Mouse (Mus musculus) limb, embryonic 13.5 days (tissue): ENCODE results near the gene Dstn. TPM values are rescaled to one million over a fixed set of nuclear protein-coding genes. Genes with fewer than 3 reads are reported as not detected.
A peak's percentile ranks its signal among the peaks of the same experiment; 100 is the strongest.

Experiments used
- ATAC-seq: fragments of 200-750 bp; cut with Nextera tagmentation; 2 replicates; pipeline ENCODE4 v1.8.0; 2017; ENCODE audit warnings: low read depth, moderate number of reproducible peaks, moderate TSS enrichment; ENCODE audit not compliant: low FRiP score
- H3K27ac ChIP-seq: fragments of 300-500 bp; sonication (generic); 2 replicates; pipeline ENCODE4 v1.5.1; 2015; ENCODE audit warnings: inconsistent platforms, mild to moderate bottlenecking, moderate library complexity
- H3K27me3 ChIP-seq: fragments of 300-500 bp; sonication (generic); 2 replicates; pipeline ENCODE4 v1.6.1; 2015; ENCODE audit warnings: mild to moderate bottlenecking, inconsistent platforms
- H3K36me3 ChIP-seq: fragments of 300-500 bp; sonication (generic); 2 replicates; pipeline ENCODE4 v1.6.1; 2015; ENCODE audit warnings: inconsistent platforms, mild to moderate bottlenecking, moderate library complexity
- H3K4me1 ChIP-seq: fragments of 300-500 bp; sonication (generic); 2 replicates; pipeline ENCODE4 v1.6.1; 2015; ENCODE audit warnings: inconsistent platforms
- H3K4me2 ChIP-seq: fragments of 300-500 bp; sonication (generic); replicated peaks from 2 replicates; pipeline ENCODE4 v1.6.1; 2015; ENCODE audit warnings: inconsistent platforms, mild to moderate bottlenecking, moderate library complexity
- H3K4me3 ChIP-seq: fragments of 300-500 bp; sonication (generic); 2 replicates; pipeline ENCODE4 v1.5.1; 2015; ENCODE audit warnings: moderate library complexity, mild to moderate bottlenecking, inconsistent platforms
- H3K9ac ChIP-seq: fragments of 300-500 bp; sonication (generic); 2 replicates; pipeline ENCODE4 v1.6.1; 2015; ENCODE audit warnings: mild to moderate bottlenecking, inconsistent platforms
- H3K9me3 ChIP-seq: fragments of 300-500 bp; sonication (generic); 2 replicates; pipeline ENCODE4 v1.6.1; 2016; ENCODE audit warnings: inconsistent platforms
- whole genome bisulfite sequencing: fragments of 180-500 bp; shearing (Covaris S2); methylation state at CpG from one replicate; pipeline ENCODE4 v1.1.7; 2015; 5-methylcytosine and 5-hydroxymethylcytosine counted together
- polyA plus RNA-seq: library from polyadenylated mRNA; unstranded; fragments of >200 nt; fragmentation: Nextera tagmentation; extraction: Ambion mirVana; gene quantifications from 2 replicates; pipeline ENCODE4 v1.2.1, GENCODE M21; 2015

The Dstn gene
- polyA plus RNA-seq, 1 experiment from 2014 or later, result 339 TPM

DNA sequence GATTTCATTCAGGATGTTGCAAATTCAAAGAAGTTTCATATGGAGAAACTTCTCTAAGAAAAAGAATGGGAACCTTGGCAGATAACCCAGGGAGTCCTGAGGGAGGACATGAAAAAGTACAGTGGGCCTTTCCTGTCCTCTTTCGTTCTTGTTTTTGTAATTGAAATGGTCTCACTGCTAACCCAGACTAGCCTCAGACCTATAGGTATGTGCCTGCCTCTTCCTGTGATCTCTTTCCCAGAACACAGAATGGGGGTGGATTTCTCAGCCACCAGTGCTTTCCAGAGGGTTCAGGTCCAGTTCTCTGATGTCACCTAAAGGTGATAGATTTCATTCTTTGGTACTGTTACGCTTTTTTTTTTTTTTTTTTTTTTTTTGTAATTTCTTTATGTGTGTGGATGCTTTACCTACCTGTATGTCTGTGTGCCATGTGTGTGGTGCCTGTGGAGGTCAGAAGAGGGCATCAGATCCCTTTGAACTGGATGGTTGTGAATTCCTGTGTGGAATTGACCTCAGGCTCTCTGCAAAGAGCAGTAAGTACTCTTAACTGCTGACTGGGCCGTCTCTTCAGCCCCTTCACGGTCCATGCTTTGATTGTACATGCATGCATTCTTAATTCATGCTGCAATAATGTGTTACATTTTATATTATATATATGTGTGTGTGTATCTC is 3.8 kb downstream of the Dstn start:
- no peaks in the 10 kb centered on the region for H3K9me3 ChIP-seq
- peaks cover 36% of the 10 kb centered on the region for H3K4me1 ChIP-seq
- ATAC-seq, result no peak
- no peak overlapping the region for H3K27ac ChIP-seq
- H3K36me3 ChIP-seq, result no peaks in the 10 kb centered on the region
- H3K4me3 ChIP-seq, result no peak overlapping the region
- H3K27me3 ChIP-seq, result no peaks in the 10 kb centered on the region
- no peak overlapping the region for H3K9ac ChIP-seq
- H3K4me2 ChIP-seq, result no peak overlapping the region
- 36% methylated on average over 4 of the region's 4 CpGs for WGBS

DNA sequence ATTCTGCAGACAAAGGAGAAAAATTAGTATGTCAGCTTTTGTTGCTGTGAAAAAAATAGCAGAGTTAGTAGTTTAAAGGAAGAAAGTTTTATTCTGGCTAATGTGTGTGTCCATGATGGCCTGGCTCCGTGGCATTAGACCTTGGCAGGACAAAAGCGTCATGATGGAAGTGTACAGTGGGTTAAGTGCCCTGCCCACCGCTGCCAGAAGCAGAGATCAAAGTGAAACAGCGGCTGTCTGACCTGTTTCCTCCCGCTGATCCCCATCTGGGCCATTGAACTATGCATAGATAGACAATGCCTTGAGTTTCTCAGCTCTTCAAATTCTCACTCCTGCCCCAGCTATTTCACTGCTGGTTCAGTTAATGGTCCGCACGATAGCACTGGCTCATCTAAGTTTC is 9.0 kb downstream of the Dstn start:
- Histone ChIP-seq H3K9me3 (no peaks in the 10 kb centered on the region), H3K4me1 (peaks cover 5% of the 10 kb centered on the region), H3K27me3 (no peaks in the 10 kb centered on the region), H3K27ac (no peak overlapping the region), H3K9ac (no peak overlapping the region), H3K4me2 (no peak overlapping the region), H3K36me3 (no peaks in the 10 kb centered on the region), H3K4me3 (no peak overlapping the region)
- no peak for ATAC-seq
- WGBS, result 42% methylated on average over 7 of the region's 7 CpGs

DNA sequence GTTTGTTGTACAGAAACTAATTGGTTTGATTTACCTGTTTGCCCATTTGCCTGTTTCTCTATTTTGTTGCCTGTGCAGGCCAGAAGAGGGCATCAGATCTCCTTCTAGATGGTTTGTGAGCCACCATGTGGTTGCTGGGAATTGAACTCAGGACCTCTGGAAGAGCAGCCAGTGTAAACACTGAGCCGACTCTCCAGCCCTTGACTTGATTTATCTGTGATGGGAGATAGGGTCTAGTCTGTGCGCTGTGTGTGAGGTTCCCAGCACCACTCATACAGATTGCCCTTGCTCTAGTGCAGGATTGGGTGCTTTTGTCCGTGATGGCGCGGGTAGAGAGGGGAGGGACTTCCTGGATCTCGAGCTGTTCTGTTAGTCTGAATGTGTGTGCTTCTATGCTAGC is 10.7 kb downstream of the Dstn start:
- WGBS, result 94% methylated on average over 6 of the region's 6 CpGs
- Histone ChIP-seq H3K27me3 (no peaks in the 10 kb centered on the region), H3K4me1 (0 out of 2 replicates have a peak, but pooled peaks cover under 1% of the 10 kb centered on the region), H3K27ac (no peak overlapping the region), H3K4me2 (no peak overlapping the region), H3K9me3 (no peaks in the 10 kb centered on the region), H3K36me3 (no peaks in the 10 kb centered on the region), H3K9ac (no peak overlapping the region), H3K4me3 (no peak overlapping the region)
- ATAC-seq, result no peak

DNA sequence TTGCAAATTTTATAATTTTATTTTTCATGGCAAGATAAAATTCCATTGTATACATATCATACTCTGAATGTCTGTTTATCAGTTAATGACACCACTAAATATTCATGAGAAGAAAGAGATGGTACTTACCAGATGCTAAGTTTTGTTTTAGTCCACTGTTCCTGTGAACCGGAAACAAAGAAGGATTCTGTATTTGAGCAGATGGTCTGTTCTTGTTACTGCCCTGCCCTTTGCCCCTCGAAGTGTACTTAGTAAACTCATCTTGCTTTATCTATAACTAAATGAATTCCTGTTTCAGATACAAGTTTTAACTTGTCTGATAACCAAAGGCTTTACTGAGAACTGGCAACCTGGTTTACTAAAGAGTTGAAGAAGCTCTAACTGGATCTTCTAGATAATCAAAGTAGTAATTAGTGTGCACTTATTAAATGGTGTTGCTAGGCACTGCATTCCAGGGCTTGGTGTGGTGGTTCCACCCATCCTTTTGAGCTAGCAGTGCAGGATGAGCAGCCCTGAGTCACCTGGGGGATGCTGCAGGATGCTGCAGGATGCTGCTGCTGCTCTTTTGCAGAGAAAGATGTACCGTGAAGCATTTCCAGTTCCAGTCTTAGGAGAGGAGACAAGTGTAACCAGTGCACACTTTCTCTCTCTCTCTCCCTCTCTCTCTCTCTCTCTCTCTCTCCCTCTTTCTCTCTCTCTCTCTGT is 14.6 kb downstream of the Dstn start:
- Histone ChIP-seq H3K36me3 (no peaks in the 10 kb centered on the region), H3K27ac (no peak overlapping the region), H3K9me3 (no peaks in the 10 kb centered on the region), H3K9ac (no peak overlapping the region), H3K4me3 (no peak overlapping the region), H3K4me2 (no peak overlapping the region), H3K4me1 (peaks cover 19% of the 10 kb centered on the region; the same call in 1 of the 2 replicates), H3K27me3 (no peaks in the 10 kb centered on the region)
- WGBS, result 70% methylated on average over 3 of the region's 3 CpGs
- no peak for ATAC-seq

DNA sequence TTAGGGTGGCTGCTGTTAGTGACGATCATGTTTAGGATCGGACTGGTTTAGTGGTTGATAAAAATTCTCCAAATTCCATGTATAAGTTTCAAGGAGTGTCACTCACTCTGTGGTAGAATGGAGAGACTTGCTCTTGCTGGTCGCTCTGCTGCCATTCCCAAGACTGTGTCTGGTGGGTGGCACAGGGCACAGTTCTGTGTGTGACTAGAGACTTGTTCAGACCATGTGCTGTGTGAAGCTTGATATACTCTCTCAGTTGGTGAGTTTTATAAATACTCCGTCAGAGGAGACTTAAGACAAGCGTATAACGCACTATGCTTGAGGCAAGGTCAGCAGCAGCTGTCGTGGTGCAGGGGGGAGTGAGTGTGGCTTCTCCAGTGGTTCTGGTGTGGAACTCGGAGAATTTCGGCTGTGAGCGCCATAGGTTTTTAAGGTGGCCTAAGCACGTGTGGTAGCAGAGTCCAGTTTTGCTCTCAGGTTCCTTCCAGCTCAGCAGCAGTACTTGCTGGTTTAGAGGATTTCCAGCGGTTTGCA is 17.3 kb downstream of the Dstn start:
- no peaks in the 10 kb centered on the region for H3K27me3 ChIP-seq
- H3K27ac ChIP-seq, result no peak overlapping the region; the same call in 1 of the 2 replicates
- peak; percentile 59; the same call in 1 of the 2 replicates for ATAC-seq
- 74% methylated on average over 12 of the region's 12 CpGs for WGBS
- H3K9me3 ChIP-seq, result no peaks in the 10 kb centered on the region
- H3K36me3 ChIP-seq, result no peaks in the 10 kb centered on the region
- no peak overlapping the region for H3K4me2 ChIP-seq
- no peak overlapping the region for H3K9ac ChIP-seq
- H3K4me3 ChIP-seq, result no peak overlapping the region
- H3K4me1 ChIP-seq, result peaks cover 19% of the 10 kb centered on the region; the same call in 1 of the 2 replicates

DNA sequence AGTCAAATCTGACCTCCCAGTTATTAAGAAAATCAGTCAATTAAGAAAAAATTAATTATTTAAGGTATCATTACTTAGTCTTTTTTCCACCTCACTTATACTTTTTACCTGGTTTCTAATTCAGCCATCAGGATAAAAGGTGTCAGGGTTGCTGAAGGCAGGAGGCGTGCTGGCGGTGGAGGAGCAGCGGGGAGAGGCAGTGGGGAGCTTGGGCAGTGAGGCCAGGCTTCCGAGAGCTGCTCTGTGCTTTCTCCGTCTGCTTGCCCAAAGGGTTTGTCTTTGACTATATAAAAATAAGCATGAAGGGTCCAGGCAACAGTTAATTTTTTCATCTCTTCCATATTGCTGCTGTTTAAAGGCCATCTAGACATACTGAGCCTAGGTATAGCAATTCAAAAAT is 18.4 kb downstream of the Dstn start:
- WGBS, result 93% methylated on average over 5 of the region's 5 CpGs

DNA sequence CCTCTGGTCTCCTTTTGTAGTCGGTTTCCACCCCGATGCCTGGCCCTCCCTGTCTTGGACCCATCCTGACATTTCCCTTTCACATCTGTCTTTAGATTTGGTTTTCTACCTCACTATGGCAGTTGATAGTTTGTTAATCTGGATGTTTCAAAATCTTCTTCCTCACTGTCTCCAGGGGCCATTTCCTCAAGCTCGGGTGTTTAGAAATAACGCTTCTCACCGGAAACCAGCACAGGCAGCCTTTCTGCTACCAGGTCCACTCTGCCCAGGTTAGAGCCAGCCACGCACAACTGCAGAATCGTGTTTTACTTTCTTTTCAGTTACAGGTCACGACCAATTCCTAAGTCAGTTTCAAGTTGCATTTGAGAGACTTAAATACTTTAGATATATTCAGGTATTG is 19.3 kb downstream of the Dstn start:
- 93% methylated on average over 8 of the region's 8 CpGs for WGBS
- no peaks in the 10 kb centered on the region for H3K9me3 ChIP-seq
- no peak overlapping the region for H3K4me3 ChIP-seq
- peaks cover 19% of the 10 kb centered on the region; the same call in 1 of the 2 replicates for H3K4me1 ChIP-seq
- no peak overlapping the region for H3K9ac ChIP-seq
- no peak overlapping the region for H3K4me2 ChIP-seq
- peaks cover 13% of the 10 kb centered on the region for H3K36me3 ChIP-seq
- H3K27me3 ChIP-seq, result no peaks in the 10 kb centered on the region
- H3K27ac ChIP-seq, result no peak overlapping the region
- ATAC-seq, result no peak

More for the DNA sequence above, 18.4 kb downstream of the Dstn start:
- H3K27ac ChIP-seq, result no peak overlapping the region
- no peak overlapping the region for H3K9ac ChIP-seq
- no peaks in the 10 kb centered on the region for H3K27me3 ChIP-seq
- no peak overlapping the region for H3K4me3 ChIP-seq
- ATAC-seq, result no peak
- peaks cover 4% of the 10 kb centered on the region for H3K36me3 ChIP-seq
- peaks cover 19% of the 10 kb centered on the region; the same call in 1 of the 2 replicates for H3K4me1 ChIP-seq
- H3K9me3 ChIP-seq, result no peaks in the 10 kb centered on the region
- no peak overlapping the region for H3K4me2 ChIP-seq

DNA sequence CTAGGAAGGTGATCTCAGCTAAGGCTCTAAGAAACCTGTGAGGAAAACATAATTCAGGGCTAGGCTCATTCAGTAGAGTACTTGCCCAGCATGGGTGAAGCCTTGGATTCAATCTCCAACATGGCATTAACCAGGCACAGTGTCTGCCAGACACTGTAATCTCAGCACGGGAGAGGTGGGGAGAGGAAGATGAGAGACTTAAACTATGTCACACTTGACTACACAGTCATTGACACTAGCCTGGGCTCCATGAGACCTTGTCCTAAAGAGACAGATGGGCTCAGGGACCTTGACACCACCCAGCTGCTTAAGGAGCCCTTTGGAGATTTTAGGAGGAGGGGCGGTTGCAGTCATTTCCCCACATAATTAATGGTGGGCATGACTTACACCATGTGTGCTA is 22.7 kb downstream of the Dstn start:
- peaks cover 3% of the 10 kb centered on the region; the same call in 1 of the 2 replicates for H3K4me1 ChIP-seq
- H3K4me2 ChIP-seq, result no peak overlapping the region
- 75% methylated on average over 2 of the region's 2 CpGs for WGBS
- H3K9me3 ChIP-seq, result no peaks in the 10 kb centered on the region
- no peaks in the 10 kb centered on the region for H3K27me3 ChIP-seq
- H3K27ac ChIP-seq, result no peak overlapping the region
- H3K9ac ChIP-seq, result no peak overlapping the region
- H3K4me3 ChIP-seq, result no peak overlapping the region
- no peak for ATAC-seq
- peaks cover 42% of the 10 kb centered on the region for H3K36me3 ChIP-seq

DNA sequence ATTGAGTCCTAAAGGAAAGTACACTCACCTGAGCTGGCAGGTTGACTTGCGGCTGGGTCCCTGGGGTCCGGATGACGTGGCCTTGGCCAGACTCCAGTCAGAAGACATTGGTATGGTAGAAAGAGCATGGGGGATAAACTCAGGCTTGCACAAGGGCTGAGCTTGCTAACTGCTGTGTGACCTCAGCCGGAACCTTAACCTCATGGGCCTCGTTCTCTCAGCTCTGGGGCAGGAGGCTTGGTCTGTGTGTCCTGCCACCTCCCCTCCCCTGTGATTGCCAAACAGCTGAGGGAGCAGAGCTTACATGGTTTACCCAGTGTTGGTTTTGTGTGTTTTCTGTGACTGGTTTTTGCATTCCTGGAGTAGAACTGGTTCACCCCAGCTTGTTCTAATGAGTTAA is 25.3 kb downstream of the Dstn start:
- ATAC-seq, result no peak
- H3K36me3 ChIP-seq, result peaks cover 65% of the 10 kb centered on the region

DNA sequence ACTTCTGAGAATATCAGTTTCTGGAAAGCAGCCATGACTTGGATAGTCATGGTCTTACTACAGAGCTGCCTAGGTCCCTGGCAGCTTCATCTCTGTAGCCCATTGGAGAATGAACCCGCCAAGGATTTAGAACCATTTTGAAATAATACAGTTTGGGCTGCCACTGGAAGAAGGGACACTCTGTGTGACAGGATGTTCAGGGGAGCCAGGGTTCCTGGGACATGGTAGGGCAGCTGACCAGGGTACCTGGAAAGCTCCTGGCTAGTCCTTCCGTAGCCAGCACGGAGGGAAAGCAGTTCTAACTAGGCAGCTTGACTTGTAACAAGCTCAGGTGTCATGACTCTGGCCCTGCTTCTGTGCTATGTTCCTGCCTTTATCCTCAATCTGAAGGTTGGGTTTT is 29.7 kb downstream of the Dstn start:
- 92% methylated on average over 3 of the region's 3 CpGs for WGBS
- Histone ChIP-seq H3K9me3 (no peaks in the 10 kb centered on the region), H3K36me3 (peaks cover 92% of the 10 kb centered on the region), H3K27me3 (no peaks in the 10 kb centered on the region), H3K4me3 (no peak overlapping the region), H3K4me2 (no peak overlapping the region), H3K4me1 (no peaks in the 10 kb centered on the region), H3K27ac (no peak overlapping the region), H3K9ac (no peak overlapping the region)
- ATAC-seq, result no peak

More for the DNA sequence above, 25.3 kb downstream of the Dstn start:
- Histone ChIP-seq H3K4me3 (no peak overlapping the region), H3K9me3 (no peaks in the 10 kb centered on the region), H3K9ac (no peak overlapping the region), H3K27ac (no peak overlapping the region), H3K27me3 (no peaks in the 10 kb centered on the region), H3K4me1 (no peaks in the 10 kb centered on the region), H3K4me2 (no peak overlapping the region)
- WGBS, result 89% methylated on average over 5 of the region's 5 CpGs

DNA sequence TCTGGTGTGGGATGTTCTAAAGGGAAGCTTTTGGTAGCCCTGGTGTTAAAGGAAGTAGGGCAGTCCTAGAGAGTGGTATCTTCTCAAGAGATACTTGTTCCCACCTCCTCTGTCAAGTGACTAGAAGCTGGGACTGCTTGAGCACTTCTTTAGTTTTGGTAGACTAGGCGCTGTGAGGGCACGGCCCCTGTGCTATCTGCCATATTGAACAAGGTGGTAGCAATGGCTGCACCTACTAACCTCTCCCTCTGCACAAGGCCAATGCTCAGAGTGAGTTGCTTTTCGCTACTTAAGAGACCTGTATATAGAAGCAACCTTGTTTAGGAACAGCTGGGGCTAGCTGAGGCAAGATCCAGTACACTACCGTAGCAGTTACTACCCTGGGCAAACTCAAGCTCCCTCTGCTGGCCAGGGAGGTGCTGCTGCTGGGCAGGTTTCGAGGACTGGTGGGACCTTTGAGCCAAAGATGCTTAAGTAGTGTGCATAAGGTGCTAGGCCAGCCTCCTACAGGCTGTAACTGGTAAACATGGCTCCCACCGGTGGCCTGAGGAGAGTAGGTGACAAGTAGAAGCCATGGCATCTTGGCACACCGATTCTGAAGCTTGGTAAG is 30.5 kb downstream of the Dstn start:
- H3K27ac ChIP-seq, result no peak overlapping the region
- H3K36me3 ChIP-seq, result peaks cover 92% of the 10 kb centered on the region
- no peaks in the 10 kb centered on the region for H3K4me1 ChIP-seq
- H3K27me3 ChIP-seq, result no peaks in the 10 kb centered on the region
- no peak overlapping the region for H3K4me3 ChIP-seq
- 88% methylated on average over 7 of the region's 7 CpGs for WGBS
- no peak overlapping the region for H3K4me2 ChIP-seq
- no peaks in the 10 kb centered on the region for H3K9me3 ChIP-seq
- peak; percentile 31 for ATAC-seq
- no peak overlapping the region for H3K9ac ChIP-seq

DNA sequence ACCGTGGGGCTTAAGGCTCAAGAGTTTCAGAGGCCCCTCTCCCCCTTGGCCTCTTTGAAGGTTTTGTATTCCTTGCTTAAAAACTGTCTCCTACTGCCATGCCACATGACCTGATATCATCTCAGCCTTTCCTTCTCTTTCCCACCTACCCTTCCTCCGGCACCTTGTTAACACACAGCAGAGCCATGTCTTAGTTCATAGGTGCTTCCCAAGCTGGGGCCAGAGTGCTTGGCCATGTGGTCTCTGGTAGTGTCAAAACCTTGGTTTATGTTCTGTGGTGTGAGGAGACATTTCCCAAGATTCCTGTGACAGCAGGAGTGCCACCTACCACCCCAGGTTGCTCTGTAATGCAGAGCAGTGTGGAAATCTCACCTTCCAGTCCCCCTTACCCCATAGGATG is 31.3 kb downstream of the Dstn start:
- Histone ChIP-seq H3K27me3 (no peaks in the 10 kb centered on the region), H3K4me2 (no peak overlapping the region), H3K4me1 (no peaks in the 10 kb centered on the region), H3K9ac (no peak overlapping the region), H3K4me3 (no peak overlapping the region), H3K36me3 (peaks cover 93% of the 10 kb centered on the region), H3K27ac (no peak overlapping the region), H3K9me3 (no peaks in the 10 kb centered on the region)
- WGBS, result 93% methylated on average over 2 of the region's 2 CpGs
- ATAC-seq, result no peak
